Mouse (Mus musculus) brain, embryonic 14.5 days (tissue): ENCODE measurements around the gene Mcmbp.

Source experiments
- CTCF ChIP-seq: fragments of 200-500 bp; IDR thresholded peaks from 2 replicates; pipeline ENCODE4 v1.5.1; 2012; ENCODE audit warnings: inconsistent platforms, mild to moderate bottlenecking, moderate library complexity, borderline replicate concordance; ENCODE audit not compliant: insufficient read depth, insufficient read length; ENCODE audit errors: extremely low read depth
- POLR2A ChIP-seq: fragments of 200-500 bp; IDR thresholded peaks from 2 replicates; pipeline ENCODE4 v1.6.1; 2012; ENCODE audit warnings: mild to moderate bottlenecking, inconsistent platforms, borderline replicate concordance; ENCODE audit not compliant: poor library complexity, insufficient read depth, insufficient read length, severe bottlenecking; ENCODE audit errors: extremely low read depth

GRCm38 (mm10) chr7:128692163-128692562 lies 48.1 kb downstream of the Mcmbp start:
- TF ChIP-seq CTCF = no peak
- no peak for TF ChIP-seq POLR2A
